Mouse (Mus musculus) ES-E14 (cell line): Measurements from ENCODE around the gene Rcc2.

Experiments
- CHD2 ChIP-seq: IDR thresholded peaks from 2 replicates; pipeline ENCODE4 v1.6.1; 2014; ENCODE audit warnings: mild to moderate bottlenecking, low read depth, low read length, inconsistent platforms
- HCFC1 ChIP-seq: IDR thresholded peaks from 2 replicates; pipeline ENCODE4 v1.6.1; 2012; ENCODE audit warnings: low read length, inconsistent platforms, borderline replicate concordance; ENCODE audit not compliant: insufficient read depth
- MAFK ChIP-seq: IDR thresholded peaks from 2 replicates; pipeline ENCODE4 v1.6.1; 2014; ENCODE audit warnings: mild to moderate bottlenecking, low read depth, low read length, inconsistent platforms; ENCODE audit not compliant: insufficient read depth
- ZC3H11A ChIP-seq: IDR thresholded peaks from 2 replicates; pipeline ENCODE4 v1.6.1; 2012; ENCODE audit warnings: low read depth, mild to moderate bottlenecking, inconsistent platforms, low read length, borderline replicate concordance

GRCm38 (mm10) chr4:140724739-140725138 lies 24.4 kb downstream of the Rcc2 start:
- TF ChIP-seq MAFK (no peak), CHD2 (no peak), ZC3H11A (no peak), HCFC1 (no peak)
